Mouse (Mus musculus) stomach, embryonic 16.5 days (tissue): ENCODE data around the gene Pigr. TPM values are rescaled to one million over a fixed set of nuclear protein-coding genes. Genes with fewer than 3 reads are reported as not detected.

Experiments used
- ATAC-seq: fragments of 200-750 bp; cut with Nextera tagmentation; 2 replicates; pipeline ENCODE4 v1.8.0; 2017; ENCODE audit warnings: moderate number of reproducible peaks, moderate TSS enrichment; ENCODE audit not compliant: insufficient read depth, low FRiP score
- H3K27ac ChIP-seq: fragments of 300-500 bp; sonication (generic); 2 replicates; pipeline ENCODE4 v1.5.1; 2014; ENCODE audit warnings: low read length
- H3K27me3 ChIP-seq: fragments of 300-500 bp; sonication (generic); 2 replicates; pipeline ENCODE4 v1.6.1; 2014; ENCODE audit warnings: low read length, control low read depth, mixed read lengths; ENCODE audit not compliant: control insufficient read depth, insufficient read depth
- H3K36me3 ChIP-seq: fragments of 300-500 bp; sonication (generic); 2 replicates; pipeline ENCODE4 v1.6.1; 2014; ENCODE audit warnings: low read length; ENCODE audit not compliant: control insufficient read depth, insufficient read depth
- H3K4me1 ChIP-seq: fragments of 300-500 bp; sonication (generic); 2 replicates; pipeline ENCODE4 v1.6.1; 2014; ENCODE audit warnings: low read length, control low read depth, mixed read lengths; ENCODE audit not compliant: control insufficient read depth, insufficient read depth
- H3K4me2 ChIP-seq: fragments of 300-500 bp; sonication (generic); 2 replicates; pipeline ENCODE4 v1.6.1; 2014; ENCODE audit warnings: low read depth, low read length, mixed read lengths
- H3K4me3 ChIP-seq: fragments of 300-500 bp; sonication (generic); replicated peaks from 2 replicates; pipeline ENCODE4 v1.5.1; 2014; ENCODE audit warnings: mild to moderate bottlenecking, low read length
- H3K9ac ChIP-seq: fragments of 300-500 bp; sonication (generic); 2 replicates; pipeline ENCODE4 v1.6.1; 2014; ENCODE audit warnings: low read length
- H3K9me3 ChIP-seq: fragments of 300-500 bp; sonication (generic); replicated peaks from 2 replicates; pipeline ENCODE4 v1.6.1; 2016; ENCODE audit warnings: low read length, control low read depth; ENCODE audit not compliant: control insufficient read depth
- WGBS: fragments of 180-500 bp; shearing (Covaris S2); extraction: QIAGEN DNeasy Blood & Tissue Kit; methylation state at CpG from one replicate; pipeline ENCODE4 v1.1.7; 2014; 5-methylcytosine and 5-hydroxymethylcytosine counted together
- polyA plus RNA-seq: library from polyadenylated mRNA; unstranded; fragments of >200 nt; fragmentation: Nextera tagmentation; extraction: Ambion mirVana; gene quantifications from 2 replicates; pipeline ENCODE4 v1.2.1, GENCODE M21; 2015

Pigr gene
- polyA plus RNA-seq, 1 experiment from 2014 or later, result 0.70 TPM

DNA sequence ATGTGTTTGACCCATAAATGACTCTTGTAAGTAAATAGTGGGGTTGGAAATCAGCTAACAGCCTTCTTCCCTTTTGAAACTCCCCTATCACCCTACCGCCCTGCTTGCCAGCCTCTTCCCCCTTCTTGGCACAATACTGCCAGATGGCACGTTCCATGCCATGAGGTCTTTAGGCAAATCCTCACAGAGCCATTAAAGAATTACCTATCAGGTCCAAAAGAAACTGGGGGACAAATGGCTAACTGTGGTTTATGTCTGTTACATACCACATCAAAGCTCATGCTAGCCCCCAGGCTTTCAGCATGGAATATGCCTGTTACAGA, 5.4 kb upstream of the Pigr start:
- H3K36me3 ChIP-seq, result no peaks in the 10 kb centered on the region
- H3K4me1 ChIP-seq, result peaks cover 8% of the 10 kb centered on the region
- no peak overlapping the region for H3K9ac ChIP-seq
- ATAC-seq, result no peak
- H3K4me2 ChIP-seq, result no peak overlapping the region
- 85% methylated on average over 2 of the region's 2 CpGs for WGBS
- H3K27ac ChIP-seq, result no peak overlapping the region
- H3K4me3 ChIP-seq, result no peak overlapping the region
- H3K27me3 ChIP-seq, result no peaks in the 10 kb centered on the region
- H3K9me3 ChIP-seq, result no peaks in the 10 kb centered on the region

GRCm38 (mm10) chr1:130821911-130822625, 4.4 kb upstream of the Pigr start:
- no peaks in the 10 kb centered on the region for H3K27me3 ChIP-seq
- 45% methylated on average over 9 of the region's 9 CpGs for WGBS
- ATAC-seq, result 0 out of 2 replicates have a peak, but pooled peaks have one; percentile 15
- H3K4me3 ChIP-seq, result no peak overlapping the region
- no peak overlapping the region for H3K9ac ChIP-seq
- no peaks in the 10 kb centered on the region for H3K9me3 ChIP-seq
- H3K4me1 ChIP-seq, result peaks cover 8% of the 10 kb centered on the region
- H3K36me3 ChIP-seq, result no peaks in the 10 kb centered on the region
- H3K4me2 ChIP-seq, result no peak overlapping the region
- H3K27ac ChIP-seq, result no peak overlapping the region; the same call in 1 of the 2 replicates

GRCm38 (mm10) chr1:130828656-130829055, 2.2 kb downstream of the Pigr start:
- Histone ChIP-seq H3K36me3 (no peaks in the 10 kb centered on the region), H3K27me3 (no peaks in the 10 kb centered on the region), H3K27ac (no peak overlapping the region), H3K9me3 (no peaks in the 10 kb centered on the region), H3K4me1 (no peaks in the 10 kb centered on the region), H3K9ac (no peak overlapping the region), H3K4me3 (no peak overlapping the region), H3K4me2 (no peak overlapping the region)
- no peak for ATAC-seq
- 76% methylated on average over 4 of the region's 4 CpGs for WGBS

DNA sequence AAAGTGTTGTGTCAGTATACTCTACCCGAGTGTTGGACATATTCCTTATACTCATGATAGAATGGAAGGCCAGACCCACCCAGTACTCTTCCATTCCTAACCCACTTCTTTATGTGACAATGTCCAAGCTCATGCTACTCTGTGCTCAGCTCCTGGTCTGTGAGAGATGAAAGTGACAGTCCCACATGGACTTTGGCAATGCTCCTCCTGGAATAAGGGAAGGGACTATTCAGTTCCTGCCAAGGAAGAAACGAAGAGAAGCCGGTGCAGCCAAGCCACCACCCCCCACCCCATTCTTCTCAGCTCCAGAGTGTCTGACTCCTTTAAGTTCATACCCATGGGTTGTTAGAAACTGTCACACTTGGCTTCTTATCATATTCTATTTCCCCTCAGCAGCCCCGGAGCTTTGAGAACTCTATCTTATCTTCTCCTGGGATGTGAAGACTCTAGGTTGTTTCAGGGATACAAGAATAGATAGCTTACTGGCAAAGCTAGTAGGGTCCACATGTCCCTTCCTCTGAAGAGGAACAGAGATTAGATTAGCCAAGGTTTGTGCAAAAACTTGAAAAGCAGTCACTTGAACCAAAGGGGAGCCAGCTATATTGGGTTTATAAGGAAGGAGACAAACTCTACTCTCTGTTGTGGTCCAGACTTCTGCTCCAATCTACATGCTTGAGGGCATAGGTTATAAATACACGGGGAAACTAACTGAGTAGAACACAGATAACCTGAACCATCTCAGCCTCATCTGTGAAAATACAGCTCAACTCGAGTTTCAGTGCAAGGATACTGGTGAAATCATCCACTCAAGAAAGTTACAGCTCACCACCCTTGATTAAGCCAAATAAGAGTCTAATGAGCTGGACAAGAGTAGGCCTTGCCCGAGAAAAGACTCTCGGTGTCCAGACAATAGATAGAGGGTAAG, 3.7 kb downstream of the Pigr start:
- Histone ChIP-seq H3K4me3 (no peak overlapping the region), H3K27ac (no peak overlapping the region), H3K36me3 (no peaks in the 10 kb centered on the region), H3K9me3 (no peaks in the 10 kb centered on the region), H3K4me2 (no peak overlapping the region), H3K4me1 (no peaks in the 10 kb centered on the region), H3K9ac (no peak overlapping the region), H3K27me3 (no peaks in the 10 kb centered on the region)
- no peak for ATAC-seq
- 66% methylated on average over 8 of the region's 8 CpGs for WGBS

GRCm38 (mm10) chr1:130832230-130833149, 6.0 kb downstream of the Pigr start:
- no peak overlapping the region for H3K4me2 ChIP-seq
- no peak overlapping the region for H3K9ac ChIP-seq
- H3K27me3 ChIP-seq, result no peaks in the 10 kb centered on the region
- H3K27ac ChIP-seq, result no peak overlapping the region
- ATAC-seq, result peak; percentile 59
- no peaks in the 10 kb centered on the region for H3K4me1 ChIP-seq
- H3K4me3 ChIP-seq, result no peak overlapping the region
- no peaks in the 10 kb centered on the region for H3K36me3 ChIP-seq
- no peaks in the 10 kb centered on the region for H3K9me3 ChIP-seq
- 72% methylated on average over 5 of the region's 5 CpGs for WGBS

GRCm38 (mm10) chr1:130835161-130835936, 8.9 kb downstream of the Pigr start:
- H3K27me3 ChIP-seq, result no peaks in the 10 kb centered on the region
- no peak overlapping the region for H3K4me3 ChIP-seq
- H3K36me3 ChIP-seq, result no peaks in the 10 kb centered on the region
- H3K4me2 ChIP-seq, result no peak overlapping the region
- ATAC-seq, result no peak
- H3K9me3 ChIP-seq, result no peaks in the 10 kb centered on the region
- H3K9ac ChIP-seq, result no peak overlapping the region
- no peaks in the 10 kb centered on the region for H3K4me1 ChIP-seq
- WGBS, result 78% methylated on average over 6 of the region's 6 CpGs
- no peak overlapping the region for H3K27ac ChIP-seq

GRCm38 (mm10) chr1:130838288-130838687, 11.8 kb downstream of the Pigr start:
- Histone ChIP-seq H3K4me3 (no peak overlapping the region), H3K4me1 (no peaks in the 10 kb centered on the region), H3K27ac (no peak overlapping the region), H3K9me3 (no peaks in the 10 kb centered on the region), H3K4me2 (no peak overlapping the region), H3K36me3 (no peaks in the 10 kb centered on the region), H3K9ac (no peak overlapping the region), H3K27me3 (no peaks in the 10 kb centered on the region)
- no peak for ATAC-seq
- WGBS, result 51% methylated on average over 6 of the region's 6 CpGs

- Histone ChIP-seq H3K27ac (peak overlapping the region; percentile 25; the same call in 1 of the 2 replicates), H3K9ac (no peak overlapping the region), H3K4me2 (no peak overlapping the region), H3K9me3 (no peaks in the 10 kb centered on the region), H3K36me3 (no peaks in the 10 kb centered on the region), H3K27me3 (no peaks in the 10 kb centered on the region), H3K4me3 (no peak overlapping the region), H3K4me1 (no peaks in the 10 kb centered on the region)
- 26% methylated on average over 8 of the region's 8 CpGs for WGBS
- ATAC-seq, result no peak
These were observed 14.3 kb downstream of the Pigr start for GRCm38 (mm10) chr1:130840599-130841379.
